Mouse (Mus musculus): ENCODE results near the gene Acap2.

DNA sequence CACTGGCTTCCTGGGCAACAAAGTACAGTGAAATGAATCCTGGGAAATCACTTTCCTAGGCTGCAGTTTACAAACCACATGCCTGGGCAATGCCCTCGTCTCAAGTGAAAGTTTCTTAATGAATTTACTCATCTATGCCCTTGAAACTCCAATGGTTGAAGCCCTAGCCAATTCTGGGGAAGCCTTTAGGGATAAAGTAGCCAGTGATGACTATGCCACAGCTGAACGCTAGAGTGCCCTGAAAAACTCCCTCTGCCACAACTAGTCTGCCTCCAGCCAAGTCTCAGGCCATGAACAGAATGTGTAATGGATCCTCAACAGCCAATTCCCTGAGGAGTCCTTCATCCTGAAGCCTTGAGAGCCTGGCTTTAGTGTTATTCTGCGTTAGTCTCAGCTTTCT, 8.5 kb downstream of the Acap2 start:
- no peak for TF ChIP-seq EP300 (IDR thresholded peaks at IDR 0.05; ENCODE audit: low read depth in 1 of 2, low read length in 2 of 2)
- no peak for TF ChIP-seq POLR2AphosphoS2 (IDR thresholded peaks at IDR 0.05; ENCODE audit: low read length)
- TF ChIP-seq ZC3H11A (IDR thresholded peaks at IDR 0.05; ENCODE audit: low read depth, low read length), result no peak
- TF ChIP-seq POLR2A (IDR thresholded peaks at IDR 0.05; ENCODE audit: control insufficient read depth in 1 of 2, insufficient read depth in 1 of 2, low read depth in 1 of 2, low read length in 2 of 2, poor library complexity in 1 of 2), result no peak
- no peak for TF ChIP-seq CTCF (IDR thresholded peaks at IDR 0.05 in 2 of 3, conservative IDR thresholded peaks at IDR 0.05 in 1 of 3; ENCODE audit: control insufficient read depth in 1 of 3, insufficient read depth in 1 of 3, low read depth in 2 of 3, low read length in 3 of 3, poor library complexity in 1 of 3, severe bottlenecking in 1 of 3)
- TF ChIP-seq MYC (IDR thresholded peaks at IDR 0.05; ENCODE audit: low read depth, low read length), result no peak
- TF ChIP-seq MAX (IDR thresholded peaks at IDR 0.05; ENCODE audit: low read length), result no peak
- TF ChIP-seq HCFC1 (IDR thresholded peaks at IDR 0.05; ENCODE audit: low read depth, low read length), result no peak
